Mouse (Mus musculus) C2C12 (cell line): ENCODE results near the gene Tmem203. TPM values are rescaled to one million over a fixed set of nuclear protein-coding genes. Genes with fewer than 3 reads are reported as not detected.

Source experiments
- H3K27me3 ChIP-seq: one replicate; pipeline ENCODE4 v1.6.1; 2011; ENCODE audit not compliant: control insufficient read depth, insufficient read depth, insufficient read length
- H3K36me3 ChIP-seq: one replicate; pipeline ENCODE4 v1.6.1; 2011; ENCODE audit not compliant: control insufficient read depth, insufficient read depth
- H3K4me3 ChIP-seq: one replicate; pipeline ENCODE4 v1.5.1; 2011; ENCODE audit warnings: mild to moderate bottlenecking, control low read depth; ENCODE audit not compliant: poor library complexity, insufficient read depth, severe bottlenecking
- H3K79me2 ChIP-seq: one replicate; pipeline ENCODE4 v1.6.1; 2011; ENCODE audit not compliant: control insufficient read depth, insufficient read depth
- H3K79me3 ChIP-seq: one replicate; pipeline ENCODE4 v1.6.1; 2011; ENCODE audit warnings: low read depth, control low read depth
- H3ac ChIP-seq: one replicate; pipeline ENCODE3; 2011; ENCODE audit warnings: low read depth; ENCODE audit not compliant: control insufficient read depth, insufficient read length
- CEBPB ChIP-seq: IDR thresholded peaks from one replicate; pipeline ENCODE4 v1.6.1; 2011; ENCODE audit warnings: low read depth, mild to moderate bottlenecking, control low read depth, moderate library complexity
- CTCF ChIP-seq: IDR thresholded peaks from one replicate; pipeline ENCODE4 v1.5.1; 2011; ENCODE audit not compliant: control insufficient read depth, insufficient read depth, insufficient read length
- FOSL1 ChIP-seq: IDR thresholded peaks from one replicate; pipeline ENCODE4 v1.8.0; 2011; ENCODE audit warnings: mild to moderate bottlenecking, low read length; ENCODE audit not compliant: poor library complexity, insufficient read depth, severe bottlenecking
- MAX ChIP-seq: IDR thresholded peaks from one replicate; pipeline ENCODE4 v1.6.1; 2011; ENCODE audit warnings: mild to moderate bottlenecking, control low read depth
- MYOD1 ChIP-seq: IDR thresholded peaks from one replicate; pipeline ENCODE4 v1.6.1; 2011; ENCODE audit warnings: low read depth; ENCODE audit not compliant: control insufficient read depth, insufficient read length
- MYOG ChIP-seq: IDR thresholded peaks from one replicate; pipeline ENCODE4 v1.6.1; 2011; ENCODE audit not compliant: control insufficient read depth, insufficient read length; ENCODE audit errors: extremely low read depth
- USF1 ChIP-seq: IDR thresholded peaks from one replicate; pipeline ENCODE4 v1.6.1; 2011; ENCODE audit warnings: low read depth, mild to moderate bottlenecking, control low read depth, moderate library complexity
- polyA plus RNA-seq: library from polyadenylated mRNA; unstranded; fragments of >200 nt; fragmentation: generic; extraction: Trizol; gene quantifications from one replicate; pipeline ENCODE4 v1.2.1, GENCODE M21; 2012; ENCODE audit warnings: missing spikeins

The Tmem203 gene
- polyA plus RNA-seq, 1 experiment, result 28.5 TPM

DNA sequence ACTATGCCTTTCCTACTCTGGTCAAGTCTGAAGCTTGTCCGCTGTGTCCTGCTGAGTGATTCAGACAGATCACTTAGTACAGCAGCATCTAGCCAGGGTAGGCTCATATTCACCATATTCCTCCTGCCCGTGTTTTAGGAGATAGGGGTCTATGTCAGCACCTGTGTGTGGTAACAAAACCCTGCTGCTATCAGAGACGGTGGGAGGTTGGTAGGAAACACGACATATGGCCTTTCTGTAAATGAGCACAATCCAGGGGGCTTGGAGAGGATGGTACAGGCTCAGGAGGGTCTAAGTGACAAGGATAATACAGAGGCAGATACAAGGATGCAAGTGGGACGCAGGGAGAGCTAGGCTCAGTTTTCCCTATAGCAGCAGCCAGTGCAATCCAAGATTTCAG, 25.7 kb upstream of the Tmem203 start:
- H3K27me3 ChIP-seq, result peaks cover 41% of the 10 kb centered on the region
- no peaks in the 10 kb centered on the region for H3K36me3 ChIP-seq
- no peaks in the 10 kb centered on the region for H3K79me3 ChIP-seq
- no peak overlapping the region for H3K4me3 ChIP-seq
- TF ChIP-seq FOSL1 (no peak), USF1 (no peak), MAX (no peak), MYOG (no peak), CTCF (no peak), MYOD1 (no peak)
- H3ac ChIP-seq, result no peak overlapping the region
- H3K79me2 ChIP-seq, result no peaks in the 10 kb centered on the region

DNA sequence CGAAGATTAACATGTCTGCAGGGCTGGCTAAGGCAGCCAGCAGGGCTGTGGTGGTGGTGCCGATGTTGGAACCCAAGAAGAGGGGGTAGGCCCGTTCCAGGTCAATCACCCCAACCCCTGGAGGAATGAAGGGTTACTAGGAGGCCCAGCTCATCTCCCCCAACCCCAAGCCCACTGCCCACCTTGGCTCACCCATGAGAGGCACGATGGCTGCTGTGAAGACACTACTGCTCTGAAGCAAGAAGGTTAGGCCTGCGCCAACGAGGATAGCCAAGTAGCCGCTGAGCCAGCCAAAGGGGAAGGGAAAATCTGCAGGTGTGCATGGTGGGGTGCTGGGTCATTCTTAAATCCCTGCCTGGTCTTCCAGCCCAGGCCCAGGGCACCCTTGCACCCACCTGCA, 24.7 kb upstream of the Tmem203 start:
- no peak for TF ChIP-seq MYOG
- TF ChIP-seq CEBPB, result no peak
- TF ChIP-seq MYOD1, result no peak
- no peak for TF ChIP-seq MAX
- no peak for TF ChIP-seq USF1
- no peak for TF ChIP-seq CTCF
- no peak for TF ChIP-seq FOSL1
- H3K27me3 ChIP-seq, result peaks cover 46% of the 10 kb centered on the region
- H3K79me3 ChIP-seq, result no peaks in the 10 kb centered on the region
- H3K79me2 ChIP-seq, result no peaks in the 10 kb centered on the region
- no peak overlapping the region for H3ac ChIP-seq
- no peaks in the 10 kb centered on the region for H3K36me3 ChIP-seq
- no peak overlapping the region for H3K4me3 ChIP-seq

DNA sequence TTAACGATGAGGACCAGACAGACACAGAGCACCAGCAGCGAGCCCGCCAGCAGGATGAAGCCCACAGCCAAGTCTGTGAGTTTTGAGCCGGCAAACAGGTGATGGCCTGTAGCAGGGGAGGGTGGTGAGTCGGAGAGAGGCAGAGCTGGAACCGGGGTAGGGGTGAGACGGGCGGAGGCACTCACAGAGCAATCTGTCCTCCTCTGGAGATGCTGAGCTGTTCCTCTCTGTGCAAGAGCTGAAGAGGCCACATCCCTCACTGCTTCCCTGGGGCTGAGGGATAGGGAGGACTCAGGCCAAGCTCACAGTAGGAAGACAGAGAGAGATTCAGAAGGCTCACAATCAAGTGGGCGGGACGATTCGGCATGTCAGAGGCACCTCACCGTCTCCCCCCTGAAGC, 24.2 kb upstream of the Tmem203 start:
- no peak overlapping the region for H3K4me3 ChIP-seq

DNA sequence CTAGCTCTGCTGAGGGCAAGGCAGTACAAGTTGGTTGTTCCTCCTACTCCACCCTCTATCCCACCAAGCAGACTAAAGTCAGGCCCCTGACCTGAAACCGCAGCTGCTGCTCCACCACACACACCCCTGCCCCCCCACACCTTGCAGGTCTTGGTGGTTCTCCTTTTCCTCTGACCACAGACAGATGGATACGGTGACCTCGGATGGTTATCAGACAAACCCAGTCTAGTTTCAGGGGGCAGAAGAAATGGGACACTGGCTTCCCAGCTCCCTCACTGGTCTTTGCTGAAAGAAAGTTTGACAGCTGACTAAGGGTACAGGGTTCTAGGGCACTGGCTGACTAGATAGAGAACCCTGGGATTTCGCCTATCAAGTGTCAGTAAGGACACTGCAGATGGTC, 21.8 kb upstream of the Tmem203 start:
- Histone ChIP-seq H3K36me3 (no peaks in the 10 kb centered on the region), H3K79me2 (no peaks in the 10 kb centered on the region), H3K79me3 (no peaks in the 10 kb centered on the region), H3ac (no peak overlapping the region), H3K4me3 (no peak overlapping the region), H3K27me3 (peaks cover 53% of the 10 kb centered on the region)
- no peak for TF ChIP-seq MYOD1
- no peak for TF ChIP-seq CEBPB
- no peak for TF ChIP-seq USF1
- no peak for TF ChIP-seq MAX
- TF ChIP-seq CTCF, result no peak
- no peak for TF ChIP-seq MYOG
- TF ChIP-seq FOSL1, result no peak

More for the DNA sequence above, 24.2 kb upstream of the Tmem203 start:
- no peaks in the 10 kb centered on the region for H3K79me2 ChIP-seq
- no peaks in the 10 kb centered on the region for H3K79me3 ChIP-seq
- no peak for TF ChIP-seq CEBPB
- TF ChIP-seq MYOG, result no peak
- no peak for TF ChIP-seq USF1
- TF ChIP-seq FOSL1, result no peak
- TF ChIP-seq CTCF, result no peak
- TF ChIP-seq MYOD1, result no peak
- TF ChIP-seq MAX, result no peak
- no peaks in the 10 kb centered on the region for H3K36me3 ChIP-seq
- no peak overlapping the region for H3ac ChIP-seq
- H3K27me3 ChIP-seq, result peaks cover 50% of the 10 kb centered on the region

DNA sequence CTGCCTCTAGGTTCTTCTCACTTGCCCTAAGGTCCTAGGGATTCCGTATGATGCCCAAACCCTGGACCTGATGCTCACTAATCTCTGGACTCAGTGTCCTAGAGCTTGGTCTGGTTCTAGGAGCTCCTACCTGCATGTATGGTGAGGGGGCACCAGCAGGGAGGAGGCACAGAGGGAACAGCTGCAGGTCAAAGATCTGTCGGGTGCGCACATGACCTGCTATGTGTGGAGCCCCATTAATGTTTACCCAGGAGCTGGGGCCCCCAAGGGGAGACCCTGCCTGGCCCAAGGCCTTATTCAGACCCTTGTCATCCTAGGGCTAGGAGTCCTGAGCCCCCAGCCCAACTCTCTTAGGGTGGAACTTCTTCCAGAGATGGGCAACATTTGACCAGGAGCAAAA, 21.2 kb upstream of the Tmem203 start, which contains the start of gene Slc34a3:
Gene Slc34a3, minus strand, starts transcription at position 315 of the 400 bp plus-strand sequence.
- H3K36me3 ChIP-seq, result no peaks in the 10 kb centered on the region
- H3K79me3 ChIP-seq, result no peaks in the 10 kb centered on the region
- H3K79me2 ChIP-seq, result no peaks in the 10 kb centered on the region
- peaks cover 56% of the 10 kb centered on the region for H3K27me3 ChIP-seq
- TF ChIP-seq MYOD1 (no peak), USF1 (no peak), CEBPB (no peak), CTCF (no peak)
- no peak within 1 kb of the TSS for H3K4me3 ChIP-seq
- no peak within 1 kb of the TSS for H3ac ChIP-seq

DNA sequence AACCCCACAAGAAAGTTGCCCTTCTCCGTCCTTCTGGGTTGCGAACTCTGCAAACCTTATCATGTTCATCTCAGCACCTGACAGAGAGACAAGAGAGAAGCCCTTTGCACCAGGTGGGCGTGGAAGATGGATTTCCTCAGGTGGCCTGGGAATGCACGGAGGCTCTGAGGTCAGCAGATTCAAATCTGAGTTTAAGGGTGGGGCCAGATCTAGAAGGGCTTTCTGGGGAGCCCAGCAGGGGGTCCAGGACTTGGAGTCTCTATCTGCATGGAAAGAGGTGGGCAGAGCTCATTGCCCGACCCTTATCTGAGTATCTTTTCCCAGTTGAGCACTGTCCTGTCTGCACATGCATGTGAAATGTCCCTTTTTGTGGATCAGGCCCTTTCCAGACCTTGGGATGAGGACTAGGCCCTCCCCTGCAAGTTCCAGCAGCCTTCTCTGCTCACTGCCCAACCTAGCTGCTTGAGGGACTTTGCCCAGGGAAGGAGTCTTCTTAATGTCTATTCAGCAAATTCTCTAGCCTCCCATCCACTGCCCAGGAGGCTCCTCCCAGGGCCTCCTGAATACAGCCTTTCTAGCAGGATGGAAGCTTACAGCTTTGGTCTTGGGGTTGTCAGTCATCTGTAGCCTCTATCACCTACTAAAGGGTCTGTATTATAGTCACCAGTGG, 20.6 kb upstream of the Tmem203 start:
- no peak for TF ChIP-seq CTCF
- no peak for TF ChIP-seq CEBPB
- no peak for TF ChIP-seq MYOG
- no peak for TF ChIP-seq MAX
- TF ChIP-seq USF1, result no peak
- no peak for TF ChIP-seq FOSL1
- TF ChIP-seq MYOD1, result no peak
- Histone ChIP-seq H3K79me2 (no peaks in the 10 kb centered on the region), H3K36me3 (no peaks in the 10 kb centered on the region), H3K27me3 (peaks cover 56% of the 10 kb centered on the region), H3K4me3 (no peak overlapping the region), H3K79me3 (no peaks in the 10 kb centered on the region), H3ac (no peak overlapping the region)
